Mouse (Mus musculus): ENCODE data around the gene Bbs1. TPM values are rescaled to one million over a fixed set of nuclear protein-coding genes. Genes with fewer than 3 reads are reported as not detected.

Bbs1 gene
- polyA plus RNA-seq, 1 experiment: 1.3 TPM

- 96% methylated on average over 15 of the region's 15 CpGs for WGBS
- Histone ChIP-seq H3K27me3 (ENCODE audit: control insufficient read depth, insufficient read depth, low read length) (no peaks in the 10 kb centered on the region), H3K36me3 (ENCODE audit: control insufficient read depth, insufficient read depth, low read length) (peaks cover 61% of the 10 kb centered on the region), H3K4me1 (ENCODE audit: control insufficient read depth, insufficient read depth, insufficient read length) (no peaks in the 10 kb centered on the region), H3K4me3 (ENCODE audit: extremely low read depth, insufficient read depth, insufficient read length) (no peak overlapping the region), H3K27ac (ENCODE audit: insufficient read depth, low read length) (no peak overlapping the region)
- no peak for TF ChIP-seq CTCF (IDR thresholded peaks at IDR 0.05; ENCODE audit: extremely low read depth, insufficient read depth, insufficient read length, insufficient replicate concordance)
- TF ChIP-seq POLR2A (IDR thresholded peaks at IDR 0.05; ENCODE audit: low read depth, low read length): no peak
- no peak for DNase-seq (ENCODE audit: low read depth in 1 of 2, low spot score in 2 of 2)
Observed at GRCm38 (mm10) chr19:4915924-4916603, 9.6 kb upstream of the Bbs1 start.

GRCm38 (mm10) chr19:4909376-4909775 is 2.9 kb upstream of the Bbs1 start:
- TF ChIP-seq POLR2A (IDR thresholded peaks at IDR 0.05; ENCODE audit: low read depth, low read length): no peak
- TF ChIP-seq CTCF (IDR thresholded peaks at IDR 0.05; ENCODE audit: extremely low read depth, insufficient read depth, insufficient read length, insufficient replicate concordance): no peak
- peaks cover 21% of the 10 kb centered on the region for H3K36me3 ChIP-seq (ENCODE audit: control insufficient read depth, insufficient read depth, low read length)

GRCm38 (mm10) chr19:4908107-4908506 is 1.7 kb upstream of the Bbs1 start:
- Histone ChIP-seq H3K4me3 (ENCODE audit: extremely low read depth, insufficient read depth, insufficient read length) (no peak overlapping the region), H3K36me3 (ENCODE audit: control insufficient read depth, insufficient read depth, low read length) (peaks cover 9% of the 10 kb centered on the region), H3K27ac (ENCODE audit: insufficient read depth, low read length) (no peak overlapping the region), H3K4me1 (ENCODE audit: control insufficient read depth, insufficient read depth, insufficient read length) (peaks cover 2% of the 10 kb centered on the region; the same call in 1 of the 2 replicates), H3K27me3 (ENCODE audit: control insufficient read depth, insufficient read depth, low read length) (no peaks in the 10 kb centered on the region)
- 89% methylated on average over 4 of the region's 4 CpGs for WGBS
- no peak for DNase-seq (ENCODE audit: low read depth in 1 of 2, low spot score in 2 of 2)
- TF ChIP-seq CTCF (IDR thresholded peaks at IDR 0.05; ENCODE audit: extremely low read depth, insufficient read depth, insufficient read length, insufficient replicate concordance): no peak; the same call in 1 of the 2 replicates
- no peak for TF ChIP-seq POLR2A (IDR thresholded peaks at IDR 0.05; ENCODE audit: low read depth, low read length)

More at GRCm38 (mm10) chr19:4909376-4909775, 2.9 kb upstream of the Bbs1 start:
- Histone ChIP-seq H3K4me3 (ENCODE audit: extremely low read depth, insufficient read depth, insufficient read length) (no peak overlapping the region), H3K27me3 (ENCODE audit: control insufficient read depth, insufficient read depth, low read length) (no peaks in the 10 kb centered on the region), H3K27ac (ENCODE audit: insufficient read depth, low read length) (no peak overlapping the region), H3K4me1 (ENCODE audit: control insufficient read depth, insufficient read depth, insufficient read length) (peaks cover 2% of the 10 kb centered on the region; the same call in 1 of the 2 replicates)
- WGBS: 92% methylated on average over 7 of the region's 7 CpGs
- no peak for DNase-seq (ENCODE audit: low read depth in 1 of 2, low spot score in 2 of 2)

- Histone ChIP-seq H3K4me3 (ENCODE audit: extremely low read depth, insufficient read depth, insufficient read length) (no peak overlapping the region), H3K36me3 (ENCODE audit: control insufficient read depth, insufficient read depth, low read length) (no peaks in the 10 kb centered on the region), H3K4me1 (ENCODE audit: control insufficient read depth, insufficient read depth, insufficient read length) (no peaks in the 10 kb centered on the region), H3K27ac (ENCODE audit: insufficient read depth, low read length) (no peak overlapping the region), H3K27me3 (ENCODE audit: control insufficient read depth, insufficient read depth, low read length) (no peaks in the 10 kb centered on the region)
- TF ChIP-seq CTCF (IDR thresholded peaks at IDR 0.05; ENCODE audit: extremely low read depth, insufficient read depth, insufficient read length, insufficient replicate concordance): no peak
- TF ChIP-seq POLR2A (IDR thresholded peaks at IDR 0.05; ENCODE audit: low read depth, low read length): no peak
- DNase-seq (ENCODE audit: low read depth in 1 of 2, low spot score in 2 of 2): no peak
- WGBS: 70% methylated on average over 3 of the region's 3 CpGs
Observed at GRCm38 (mm10) chr19:4899888-4900287, 6.5 kb downstream of the Bbs1 start.

GRCm38 (mm10) chr19:4898972-4899371 is 7.5 kb downstream of the Bbs1 start:
- Histone ChIP-seq H3K36me3 (ENCODE audit: control insufficient read depth, insufficient read depth, low read length) (no peaks in the 10 kb centered on the region), H3K27ac (ENCODE audit: insufficient read depth, low read length) (no peak overlapping the region), H3K27me3 (ENCODE audit: control insufficient read depth, insufficient read depth, low read length) (no peaks in the 10 kb centered on the region), H3K4me1 (ENCODE audit: control insufficient read depth, insufficient read depth, insufficient read length) (no peaks in the 10 kb centered on the region), H3K4me3 (ENCODE audit: extremely low read depth, insufficient read depth, insufficient read length) (no peak overlapping the region)
- no peak for DNase-seq (ENCODE audit: low read depth in 1 of 2, low spot score in 2 of 2)
- TF ChIP-seq POLR2A (IDR thresholded peaks at IDR 0.05; ENCODE audit: low read depth, low read length): no peak
- no peak for TF ChIP-seq CTCF (IDR thresholded peaks at IDR 0.05; ENCODE audit: extremely low read depth, insufficient read depth, insufficient read length, insufficient replicate concordance)
- 88% methylated on average over 9 of the region's 9 CpGs for WGBS

- Histone ChIP-seq H3K4me3 (ENCODE audit: extremely low read depth, insufficient read depth, insufficient read length) (no peak overlapping the region), H3K27ac (ENCODE audit: insufficient read depth, low read length) (no peak overlapping the region), H3K36me3 (ENCODE audit: control insufficient read depth, insufficient read depth, low read length) (no peaks in the 10 kb centered on the region), H3K27me3 (ENCODE audit: control insufficient read depth, insufficient read depth, low read length) (no peaks in the 10 kb centered on the region), H3K4me1 (ENCODE audit: control insufficient read depth, insufficient read depth, insufficient read length) (no peaks in the 10 kb centered on the region)
- 84% methylated on average over 21 of the region's 21 CpGs for WGBS
- DNase-seq (ENCODE audit: low read depth in 1 of 2, low spot score in 2 of 2): no peak
- TF ChIP-seq POLR2A (IDR thresholded peaks at IDR 0.05; ENCODE audit: low read depth, low read length): no peak
- no peak for TF ChIP-seq CTCF (IDR thresholded peaks at IDR 0.05; ENCODE audit: extremely low read depth, insufficient read depth, insufficient read length, insufficient replicate concordance)
Observed at GRCm38 (mm10) chr19:4896780-4897520, 9.5 kb downstream of the Bbs1 start.

GRCm38 (mm10) chr19:4891798-4892197 is 14.6 kb downstream of the Bbs1 start:
- 62% methylated on average over 3 of the region's 3 CpGs for WGBS
- no peaks in the 10 kb centered on the region for H3K27me3 ChIP-seq (ENCODE audit: control insufficient read depth, insufficient read depth, low read length)
- H3K27ac ChIP-seq (ENCODE audit: insufficient read depth, low read length): no peak overlapping the region
- DNase-seq (ENCODE audit: low read depth in 1 of 2, low spot score in 2 of 2): no peak
- no peak for TF ChIP-seq POLR2A (IDR thresholded peaks at IDR 0.05; ENCODE audit: low read depth, low read length)
- no peak for TF ChIP-seq CTCF (IDR thresholded peaks at IDR 0.05; ENCODE audit: extremely low read depth, insufficient read depth, insufficient read length, insufficient replicate concordance)
- no peaks in the 10 kb centered on the region for H3K4me1 ChIP-seq (ENCODE audit: control insufficient read depth, insufficient read depth, insufficient read length)
- H3K4me3 ChIP-seq (ENCODE audit: extremely low read depth, insufficient read depth, insufficient read length): no peak overlapping the region
- no peaks in the 10 kb centered on the region for H3K36me3 ChIP-seq (ENCODE audit: control insufficient read depth, insufficient read depth, low read length)

Data from spleen, adult 2 months (tissue).